Mouse (Mus musculus): ENCODE measurements around the gene Kcnc3.

DNA sequence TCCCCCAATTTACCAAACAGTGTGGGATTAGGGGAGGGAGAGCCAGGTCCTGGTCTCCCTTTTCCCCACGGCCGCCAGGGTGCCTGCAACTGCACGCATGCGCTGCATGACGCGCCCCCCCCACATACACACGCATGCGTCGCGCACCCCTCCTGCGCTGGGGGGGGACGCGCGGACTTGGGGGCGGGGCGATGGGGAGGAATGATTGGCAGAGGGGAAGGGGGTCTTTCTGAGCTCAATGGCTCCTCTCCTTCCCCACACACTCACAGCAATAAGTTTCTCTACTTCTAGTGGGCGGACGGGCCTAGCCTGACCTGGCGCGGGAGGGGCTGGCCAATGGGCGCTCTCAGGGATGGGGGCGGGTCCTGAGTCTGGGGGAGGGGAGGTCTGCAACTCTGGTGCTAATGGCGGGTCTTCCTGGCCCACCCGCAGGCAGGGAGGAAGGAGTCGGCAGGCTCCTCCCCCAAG is 13.7 kb downstream of the Kcnc3 start:
- TF ChIP-seq CTCF (IDR thresholded peaks at IDR 0.05; ENCODE audit: control insufficient read depth, insufficient read depth, insufficient read length) (no peak), MYOG (IDR thresholded peaks at IDR 0.05; ENCODE audit: control insufficient read depth, extremely low read depth, insufficient read length) (no peak), MAX (IDR thresholded peaks at IDR 0.05) (no peak), MYOD1 (IDR thresholded peaks at IDR 0.05; ENCODE audit: control insufficient read depth, insufficient read length, low read depth) (no peak), USF1 (IDR thresholded peaks at IDR 0.05; ENCODE audit: low read depth) (no peak), FOSL1 (IDR thresholded peaks at IDR 0.05; ENCODE audit: insufficient read depth, low read length, poor library complexity, severe bottlenecking) (no peak)

Measured in C2C12 (cell line).